Mouse (Mus musculus): ENCODE results near the gene Ccdc90b.

DNA sequence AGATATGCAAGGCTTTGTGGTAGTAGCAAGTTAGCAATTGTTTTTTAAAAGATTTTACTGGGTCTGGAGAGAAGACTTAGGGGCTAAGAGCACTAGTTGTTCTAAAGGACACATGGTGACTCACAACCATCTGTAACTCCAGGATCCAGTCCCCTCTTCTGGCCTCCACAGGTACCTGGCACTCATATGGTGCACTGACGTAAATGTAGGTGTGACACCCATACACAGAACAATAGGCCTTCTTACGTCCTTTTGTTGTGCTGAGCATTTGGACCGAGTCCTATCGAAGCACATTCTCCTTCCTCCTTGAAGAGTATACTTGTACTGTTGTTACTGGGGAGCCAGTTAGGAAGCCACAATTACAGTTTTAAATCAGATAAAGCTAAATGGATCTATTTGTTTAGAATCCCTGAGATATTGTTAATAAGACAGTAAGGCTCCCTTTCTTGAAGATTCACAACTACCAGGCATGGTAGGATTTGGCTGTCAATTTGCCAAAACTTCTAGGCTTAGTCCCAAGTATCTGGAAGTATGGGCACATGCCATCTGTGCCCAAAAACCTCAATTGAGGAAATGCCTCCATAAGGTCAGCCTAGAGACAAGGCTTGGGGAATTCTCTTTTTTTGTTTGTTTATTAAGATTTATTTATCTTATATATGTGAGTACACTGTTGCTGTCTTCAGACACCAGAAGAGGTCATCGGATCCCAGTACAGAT is 19.7 kb downstream of the Ccdc90b start:
- no peak for TF ChIP-seq POLR2A (IDR thresholded peaks at IDR 0.05; ENCODE audit: low read depth, low read length)
- TF ChIP-seq CTCF (conservative IDR thresholded peaks at IDR 0.05; ENCODE audit: insufficient read depth, insufficient read length, low read depth, low read length), result no peak

All from kidney, adult 2 months (tissue).